Mouse (Mus musculus) granulocyte monocyte progenitor cell, adult 5-6 weeks (primary cell): ENCODE results near the gene Tubb3. TPM values are rescaled to one million over a fixed set of nuclear protein-coding genes. Genes with fewer than 3 reads are reported as not detected.
"Not testable (repeated sequence)": the region's sequence is repeated elsewhere in the genome, so short reads cannot be mapped to it uniquely, and the experiment has no call there.

Source experiments
- ATAC-seq: replicated peaks from 2 replicates; pipeline ENCODE4 v1.8.0; 2016; ENCODE audit warnings: mild to moderate bottlenecking, moderate TSS enrichment, inconsistent platforms; ENCODE audit not compliant: poor library complexity, severe bottlenecking
- total RNA-seq, 2 experiments: library from RNA; stranded (forward) in 1 of 2; stranded (reverse) in 1 of 2; fragments of 200-712, 200-1000 nt in 1 of 2; fragments of >200 nt in 1 of 2; fragmentation: Nextera tagmentation in 1 of 2; gene quantifications; 2 replicates each; pipeline ENCODE4 v1.2.3; 2014 to 2017

The Tubb3 gene
- total RNA-seq, 2 experiments from 2014 or later = not detected

- ATAC-seq = no peak
Measured at GRCm38 (mm10) chr8:123411781-123412327, 630 bp downstream of the Tubb3 start.

DNA sequence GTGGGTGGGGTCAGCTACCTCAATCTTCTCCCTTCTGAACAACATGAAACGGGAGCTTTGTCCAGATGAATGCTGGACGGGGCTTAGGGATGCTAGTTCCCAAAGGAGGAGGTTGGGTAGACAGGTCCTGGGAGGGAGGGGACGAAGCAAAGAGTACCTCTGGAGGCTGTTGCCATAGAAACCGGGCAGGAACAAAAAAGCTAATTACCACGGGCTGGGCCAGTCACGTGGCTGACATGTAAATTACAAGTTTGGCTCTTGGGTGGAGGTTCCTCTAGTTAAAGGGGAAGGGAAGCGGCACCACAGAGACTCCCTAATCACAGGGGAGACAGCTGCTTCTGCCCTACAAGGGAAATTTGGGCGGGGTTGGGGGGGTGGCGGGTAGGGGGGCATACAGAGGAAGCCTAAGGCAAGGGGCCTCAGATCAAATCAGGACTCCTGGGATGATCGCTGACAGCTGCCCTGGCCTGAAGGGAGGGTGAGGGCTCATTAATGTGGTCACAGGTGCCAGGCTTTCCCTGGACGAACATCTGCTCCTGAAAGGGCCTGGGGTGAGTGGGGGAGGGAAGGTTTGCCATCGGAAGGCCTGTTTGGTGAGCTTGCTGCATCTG is 1.4 kb downstream of the Tubb3 start:
- 0 out of 2 replicates have a peak, but pooled peaks have one; percentile 16 for ATAC-seq

DNA sequence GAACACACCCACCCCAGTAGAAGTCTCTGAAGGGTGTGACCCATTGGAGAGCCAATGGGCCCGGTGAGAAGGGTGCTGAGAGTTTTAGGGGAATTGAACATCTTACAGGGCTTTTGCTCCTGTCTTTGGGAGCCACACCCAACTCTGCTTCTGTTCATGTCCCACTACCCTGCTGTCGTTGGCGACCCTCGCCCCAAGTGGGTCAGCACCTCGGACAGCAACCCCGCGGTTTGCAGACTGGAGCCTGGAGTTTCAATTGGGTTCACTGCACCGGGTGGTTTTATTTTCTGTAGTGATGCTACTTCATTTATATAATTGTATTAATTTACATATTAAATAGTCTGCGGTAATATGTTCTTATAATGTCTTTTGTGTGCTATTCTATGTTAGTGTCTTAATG is 3.0 kb downstream of the Tubb3 start:
- no peak for ATAC-seq

GRCm38 (mm10) chr8:123414997-123415696 is 3.9 kb downstream of the Tubb3 start:
- not testable (repeated sequence) for ATAC-seq

DNA sequence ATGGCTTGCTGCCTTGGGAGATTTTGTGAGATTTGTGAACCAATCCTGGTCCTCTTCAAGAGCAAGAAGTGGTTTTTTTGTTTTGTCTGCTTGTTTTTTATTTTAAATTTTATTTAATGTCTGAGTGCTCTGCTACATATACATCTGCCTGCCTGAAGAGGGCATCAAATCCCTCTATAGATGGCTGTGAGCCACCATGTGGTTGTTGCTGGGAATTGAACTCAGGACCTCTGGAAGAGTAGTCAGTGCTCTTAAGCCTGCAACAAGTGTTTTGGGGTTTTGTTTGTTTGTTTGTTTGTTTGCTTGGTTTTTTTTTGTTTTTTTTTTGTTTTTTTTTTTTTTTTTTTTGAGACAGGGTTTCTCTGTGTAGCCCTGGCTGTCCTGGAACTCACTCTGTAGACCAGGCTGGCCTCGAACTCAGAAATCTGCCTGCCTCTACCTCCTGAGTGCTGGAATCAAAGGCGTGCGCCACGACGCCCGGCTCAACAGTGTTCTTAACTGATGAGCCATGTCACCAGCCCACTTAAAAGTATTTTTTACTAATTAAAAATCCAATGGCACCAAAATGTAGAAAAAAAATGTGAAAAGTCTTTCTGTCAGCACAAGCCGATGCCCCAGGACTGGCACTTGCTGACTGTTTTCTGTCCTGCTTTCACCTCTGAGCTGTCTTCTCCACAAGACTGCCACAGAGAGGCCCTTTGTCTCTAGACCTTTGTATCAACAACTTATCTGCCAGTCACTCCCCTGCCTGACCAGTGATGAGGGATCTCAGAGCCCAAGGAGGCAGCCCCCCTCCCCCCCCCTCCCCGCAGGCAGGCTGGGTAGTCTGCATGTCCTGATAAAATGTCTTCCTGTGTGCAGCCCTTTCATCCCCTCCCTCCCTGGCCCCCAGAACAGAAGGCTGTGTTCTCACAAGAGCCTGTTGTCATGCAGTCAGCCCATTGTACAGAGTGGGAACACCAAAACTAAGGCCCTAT is 5.0 kb downstream of the Tubb3 start:
- no peak for ATAC-seq

DNA sequence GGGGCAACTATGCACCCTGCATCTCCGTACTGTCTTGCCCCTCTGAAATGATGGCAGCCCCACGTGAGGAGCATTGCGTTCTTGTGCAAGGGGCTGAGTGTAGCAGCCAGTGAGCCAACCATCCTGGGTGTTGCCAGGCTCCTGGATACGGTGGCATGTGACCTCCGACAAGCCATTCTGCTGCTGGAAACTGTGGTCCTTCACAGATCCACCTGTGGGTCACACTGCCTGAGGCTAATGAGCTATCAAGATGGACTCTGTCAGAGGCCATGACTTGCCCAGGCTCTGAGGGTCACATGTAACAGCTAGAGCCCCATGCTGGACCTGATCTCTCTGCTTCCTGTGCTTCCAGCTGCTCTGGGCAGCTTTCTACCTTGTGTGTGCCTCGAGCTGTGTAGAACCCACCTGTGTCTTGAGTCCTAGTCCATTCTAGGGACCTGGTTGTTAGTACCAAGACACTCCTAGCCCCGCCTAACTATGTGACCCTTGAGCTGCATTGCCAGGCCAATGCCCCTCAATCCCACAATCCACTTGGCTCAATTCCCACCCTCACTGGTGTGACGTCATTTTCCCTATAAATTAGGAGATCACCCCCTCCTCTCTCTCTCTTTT is 5.8 kb downstream of the Tubb3 start:
- no peak for ATAC-seq

DNA sequence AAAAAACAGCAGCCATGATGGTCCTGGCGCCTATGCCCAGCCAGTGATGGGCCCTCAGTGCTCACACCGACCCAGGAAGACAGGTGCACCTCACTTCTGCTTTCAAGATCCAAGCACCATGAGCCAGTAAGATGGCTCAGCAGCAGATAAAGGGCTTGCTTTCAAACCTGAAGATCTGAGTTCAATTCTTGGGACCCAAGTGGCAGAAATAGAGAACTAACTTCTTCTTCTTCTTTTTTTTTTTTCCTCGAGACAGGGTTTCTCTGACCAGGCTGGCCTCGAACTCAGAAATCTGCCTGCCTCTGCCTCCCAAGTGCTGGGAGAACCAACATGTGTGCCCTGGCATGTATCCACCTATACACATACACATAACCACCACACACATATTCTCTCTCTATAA is 8.5 kb downstream of the Tubb3 start:
- ATAC-seq = no peak

DNA sequence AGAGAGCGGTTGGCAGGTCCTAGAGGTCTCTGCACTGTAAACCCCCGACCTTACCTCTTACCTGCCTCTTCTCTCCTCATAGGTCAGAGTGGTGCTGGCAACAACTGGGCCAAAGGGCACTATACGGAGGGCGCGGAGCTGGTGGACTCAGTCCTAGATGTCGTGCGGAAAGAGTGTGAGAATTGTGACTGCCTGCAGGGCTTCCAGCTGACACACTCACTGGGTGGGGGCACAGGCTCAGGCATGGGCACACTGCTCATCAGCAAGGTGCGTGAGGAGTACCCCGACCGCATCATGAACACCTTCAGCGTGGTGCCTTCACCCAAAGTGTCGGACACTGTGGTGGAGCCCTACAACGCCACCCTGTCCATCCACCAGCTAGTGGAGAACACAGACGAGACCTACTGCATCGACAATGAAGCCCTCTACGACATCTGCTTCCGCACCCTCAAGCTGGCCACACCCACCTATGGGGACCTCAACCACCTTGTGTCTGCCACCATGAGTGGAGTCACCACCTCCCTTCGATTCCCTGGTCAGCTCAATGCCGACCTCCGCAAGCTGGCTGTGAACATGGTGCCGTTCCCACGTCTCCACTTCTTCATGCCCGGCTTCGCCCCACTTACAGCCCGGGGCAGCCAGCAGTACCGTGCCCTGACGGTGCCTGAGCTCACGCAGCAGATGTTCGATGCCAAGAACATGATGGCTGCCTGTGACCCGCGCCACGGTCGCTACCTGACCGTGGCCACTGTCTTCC is 9.5 kb downstream of the Tubb3 start:
- ATAC-seq = no peak

GRCm38 (mm10) chr8:123421325-123421724 is 10.1 kb downstream of the Tubb3 start:
- no peak for ATAC-seq

DNA sequence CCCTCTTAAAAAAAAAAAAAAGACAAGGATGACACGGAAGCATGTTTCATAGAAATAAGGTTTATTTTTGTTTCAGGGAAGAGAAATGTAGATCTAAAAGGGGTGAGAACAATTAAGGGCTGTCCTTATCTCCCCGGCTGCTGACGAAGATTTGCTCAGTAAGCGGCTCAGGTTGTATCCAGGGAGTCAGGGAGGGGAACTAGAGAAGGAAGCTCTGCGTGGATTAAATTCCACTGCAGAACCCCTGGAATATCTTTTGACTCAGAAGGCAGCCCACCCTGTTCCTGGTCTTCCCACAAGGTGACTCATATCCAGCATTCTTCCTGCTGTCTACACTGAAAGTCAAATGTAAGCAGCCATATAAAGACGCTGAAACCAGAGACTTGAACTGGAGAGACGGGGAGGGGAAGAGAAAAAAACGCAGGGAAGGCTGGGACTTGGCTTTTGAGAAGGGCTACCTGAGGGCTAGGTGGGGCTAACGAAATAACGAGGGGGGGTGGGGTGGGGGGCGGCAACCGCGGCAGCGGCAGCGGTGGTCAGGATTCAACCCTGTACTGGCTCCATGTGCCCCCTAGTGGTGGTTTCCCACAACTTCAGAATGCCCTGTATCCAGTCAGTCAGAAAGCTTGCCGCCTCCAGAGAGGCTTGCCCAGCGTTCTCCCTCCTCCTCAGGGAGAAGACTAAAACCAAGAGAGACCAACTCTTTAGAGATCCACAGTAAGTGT is 11.0 kb downstream of the Tubb3 start:
- peak; percentile 53 for ATAC-seq

DNA sequence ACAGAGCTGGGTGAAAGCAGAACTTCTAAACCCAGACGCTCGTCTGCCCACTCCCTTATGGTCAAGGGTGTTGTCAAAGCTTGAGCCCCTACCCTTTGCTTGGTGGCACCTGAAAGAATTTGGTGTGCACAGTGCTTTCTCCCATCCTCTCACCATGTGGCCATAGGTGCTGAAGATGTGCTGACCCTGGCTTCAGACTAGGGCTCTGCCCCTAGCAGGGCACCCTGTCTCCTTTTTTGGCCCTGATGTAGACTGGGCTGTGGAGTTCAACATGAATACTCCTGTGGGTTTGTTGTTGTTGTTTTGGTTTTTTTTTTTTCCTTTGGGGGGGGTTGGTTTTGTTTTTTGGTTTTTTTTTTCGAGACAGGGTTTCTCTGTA is 11.5 kb downstream of the Tubb3 start:
- no peak for ATAC-seq

GRCm38 (mm10) chr8:123423441-123423840 is 12.2 kb downstream of the Tubb3 start, which contains the start of gene Def8:
TSS of gene Def8 (plus strand) at chr8:123423527.
- ATAC-seq = no peak

DNA sequence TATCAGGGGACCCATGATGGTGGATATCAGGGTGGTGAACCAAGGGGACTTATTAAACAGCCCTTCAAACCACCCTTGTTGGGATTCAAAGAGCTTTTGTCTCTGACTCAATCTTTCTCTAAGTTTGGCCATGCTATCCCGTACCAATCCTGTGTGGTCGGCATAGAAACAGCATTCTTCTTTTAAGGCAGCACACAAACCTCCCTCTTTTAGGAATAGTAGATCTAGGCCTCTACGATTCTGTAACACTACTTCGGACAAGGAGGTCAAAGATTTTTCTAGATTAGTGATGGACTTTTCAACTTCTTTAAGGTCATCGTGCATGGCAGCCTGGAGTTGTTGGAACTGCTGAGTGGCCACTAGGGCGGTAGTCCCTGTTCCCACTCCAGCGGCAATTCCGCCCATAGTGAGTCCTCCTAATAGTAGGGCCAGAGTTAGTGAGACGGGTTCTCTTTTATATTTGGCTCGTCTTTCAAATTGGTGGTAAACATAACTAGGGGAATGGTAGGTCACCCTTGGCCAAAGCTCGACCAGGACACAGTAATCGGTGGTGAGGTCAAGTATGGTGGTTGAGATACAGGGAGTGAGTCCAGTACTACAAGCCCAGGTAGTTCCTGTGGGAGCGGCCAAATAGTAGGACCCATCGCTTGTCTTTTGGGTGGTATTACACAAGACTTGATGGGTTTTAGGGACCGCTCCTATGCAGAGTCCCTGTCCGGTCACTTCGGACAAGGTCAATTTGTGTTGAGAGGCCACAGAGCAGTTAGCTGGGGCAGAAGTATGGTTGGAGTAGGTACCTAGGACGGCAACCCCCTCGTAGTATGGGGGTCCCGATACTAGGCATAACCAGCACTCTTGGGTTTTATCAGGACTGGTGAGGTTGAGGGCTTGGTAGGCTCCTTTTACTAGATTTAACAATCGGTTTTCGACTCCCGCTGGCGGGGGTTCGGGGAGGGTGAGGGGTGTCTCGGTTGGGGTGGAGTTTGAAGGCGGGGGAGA is 15.6 kb downstream of the Tubb3 start:
- ATAC-seq = no peak

DNA sequence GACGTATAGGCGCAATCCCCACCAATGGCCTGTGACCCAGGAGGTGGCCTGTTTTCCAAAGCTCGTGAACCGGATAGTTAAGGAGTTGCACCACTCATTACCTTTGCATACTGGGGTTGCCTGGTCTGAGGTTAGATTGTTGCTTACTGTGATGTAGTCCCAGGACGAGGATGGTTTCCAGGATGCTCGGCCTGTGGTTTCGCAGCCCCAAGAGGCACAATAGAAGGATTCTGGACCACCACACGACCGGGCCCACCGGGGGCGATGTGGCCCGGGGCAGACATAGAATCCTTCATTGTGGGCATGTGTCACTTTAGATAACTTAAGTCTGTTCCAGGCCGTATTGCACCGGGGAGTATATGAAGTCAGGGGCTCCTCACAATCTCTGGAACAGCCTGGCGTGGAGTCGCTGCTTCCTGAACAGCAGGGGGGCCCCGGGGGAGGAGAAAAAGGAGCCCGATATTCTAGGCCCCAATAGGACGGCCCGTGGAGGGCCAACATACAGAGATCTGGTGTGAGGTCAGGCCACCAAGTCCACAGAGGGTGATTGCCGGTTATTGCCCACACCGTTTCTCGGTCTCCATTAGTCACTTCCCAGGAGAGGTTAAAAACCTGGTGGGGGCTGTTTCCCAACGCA is 16.5 kb downstream of the Tubb3 start:
- ATAC-seq = no peak

DNA sequence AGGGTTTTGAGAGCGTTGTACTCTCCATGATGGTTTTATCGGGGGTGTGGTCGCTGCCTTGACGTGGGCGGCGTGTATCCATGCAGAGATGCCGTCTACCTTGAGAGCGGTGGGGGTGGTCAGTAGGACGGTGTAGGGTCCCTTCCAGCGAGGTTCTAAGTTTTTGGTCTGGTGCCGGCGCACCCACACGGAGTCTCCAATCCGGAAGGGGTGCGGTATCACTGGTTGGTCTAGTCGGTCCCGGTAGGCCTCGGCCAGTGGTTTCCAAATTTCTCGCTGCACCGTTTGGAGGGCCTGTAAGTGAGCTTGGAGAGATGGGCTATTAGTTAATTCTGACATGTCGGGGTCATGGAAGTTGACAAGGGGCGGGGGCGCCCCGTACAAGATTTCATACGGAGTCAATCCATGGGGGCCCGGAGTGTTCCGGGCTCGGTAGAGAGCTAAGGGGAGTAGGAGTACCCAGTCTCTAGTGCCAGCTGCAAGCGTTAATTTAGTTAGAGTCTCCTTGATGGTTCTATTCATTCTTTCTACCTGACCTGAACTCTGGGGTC is 17.2 kb downstream of the Tubb3 start:
- ATAC-seq = no peak

DNA sequence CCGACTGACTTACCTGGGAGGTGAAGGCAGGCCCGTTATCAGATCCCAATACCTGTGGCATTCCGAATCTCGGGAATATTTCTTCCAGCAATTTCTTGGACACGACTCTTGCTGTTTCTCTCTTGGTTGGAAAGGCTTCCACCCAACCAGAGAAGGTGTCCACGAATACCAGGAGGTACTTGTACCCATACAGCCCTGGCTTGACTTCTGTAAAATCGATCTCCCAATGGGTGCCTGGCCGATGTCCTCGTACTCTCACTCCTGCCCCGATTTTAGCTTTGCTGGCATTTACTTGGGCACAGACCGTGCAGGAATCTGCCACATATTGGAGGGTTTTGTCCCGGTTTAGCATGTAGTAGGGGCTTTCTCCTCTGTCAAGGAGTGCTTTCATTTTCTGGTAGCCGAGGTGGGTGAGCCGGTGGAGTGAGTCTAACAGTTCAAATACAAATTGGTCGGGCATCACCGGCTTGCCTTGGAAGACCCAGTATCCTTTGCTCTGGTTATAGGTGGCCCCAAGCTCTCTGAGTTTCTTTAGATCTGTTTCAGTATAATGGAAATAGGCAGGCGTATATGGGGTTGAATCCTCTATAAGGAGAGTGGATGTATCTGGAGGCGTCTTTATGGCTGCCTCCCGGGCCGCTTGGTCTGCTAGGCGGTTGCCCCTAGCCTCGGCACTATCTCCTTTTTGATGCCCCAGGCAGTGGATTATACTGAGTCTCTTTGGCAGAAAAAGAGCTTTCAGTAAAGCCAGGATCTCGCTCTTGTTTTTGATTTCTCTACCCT is 17.9 kb downstream of the Tubb3 start:
- no peak for ATAC-seq
